Mouse (Mus musculus): ENCODE results near the gene Gipc3. TPM values are rescaled to one million over a fixed set of nuclear protein-coding genes. Genes with fewer than 3 reads are reported as not detected.

Gipc3 gene
- polyA plus RNA-seq, 1 experiment from 2014 or later, result not detected

DNA sequence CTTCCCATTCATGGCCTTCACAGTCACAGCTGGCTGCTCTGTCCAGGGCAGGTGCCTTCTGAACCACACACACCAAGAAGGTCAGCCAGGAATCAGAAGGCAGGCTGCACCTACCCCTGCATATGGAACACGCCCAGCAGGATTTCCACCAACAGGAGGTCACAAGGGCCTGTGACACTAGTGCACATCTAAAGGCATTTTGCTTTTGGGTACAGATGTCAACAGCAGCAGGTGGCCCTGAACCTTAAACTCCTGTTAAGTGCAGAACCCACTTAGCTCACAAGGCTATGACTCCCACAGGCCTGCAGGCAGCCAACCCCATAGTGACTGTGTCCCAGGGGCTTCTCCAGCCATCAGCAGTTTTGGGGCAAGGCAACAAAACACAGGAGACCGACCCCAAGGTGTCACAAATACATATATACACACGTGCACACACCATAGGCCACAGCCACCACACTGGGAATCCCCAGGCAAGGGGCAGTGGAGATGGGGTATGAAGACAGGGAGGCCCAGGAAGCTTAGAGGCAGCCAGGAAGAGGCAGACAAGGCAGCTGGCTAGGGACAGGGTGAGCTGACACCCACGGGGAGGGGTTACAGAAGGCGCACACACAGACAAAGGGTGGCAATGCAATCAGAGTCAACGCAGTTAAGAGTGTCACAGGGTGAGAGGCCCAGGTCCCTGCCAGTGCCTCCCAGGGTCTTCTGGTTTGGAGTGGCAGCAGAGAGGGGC is 23.6 kb upstream of the Gipc3 start:
- Histone ChIP-seq H3K36me3 (peaks cover 65% of the 10 kb centered on the region), H3K9ac (peak overlapping the region; percentile 62), H3K4me1 (peaks cover 56% of the 10 kb centered on the region), H3K4me2 (no peak overlapping the region), H3K9me3 (no peaks in the 10 kb centered on the region), H3K27ac (replicated peaks) (no peak overlapping the region; the same call in 1 of the 2 replicates), H3K27me3 (replicated peaks) (peaks cover 7% of the 10 kb centered on the region; the same call in 1 of the 2 replicates), H3K4me3 (no peak overlapping the region)
- WGBS, result 77% methylated on average over 6 of the region's 6 CpGs
- ATAC-seq (ENCODE audit: extremely low read depth, insufficient number of reproducible peaks, low FRiP score, low TSS enrichment), result no peak

- peak within 1 kb of the TSS; percentile 83 for H3K9ac ChIP-seq
- peak within 1 kb of the TSS; percentile 81 for H3K4me2 ChIP-seq
- no peak for ATAC-seq (ENCODE audit: extremely low read depth, insufficient number of reproducible peaks, low FRiP score, low TSS enrichment)
- peaks cover 64% of the 10 kb centered on the region for H3K4me1 ChIP-seq
- H3K4me3 ChIP-seq, result peak within 1 kb of the TSS; percentile 52
- peaks cover 7% of the 10 kb centered on the region; the same call in 1 of the 2 replicates for H3K27me3 ChIP-seq (replicated peaks)
- H3K27ac ChIP-seq (replicated peaks), result peak within 1 kb of the TSS; percentile 32; the same call in 1 of the 2 replicates
- H3K9me3 ChIP-seq, result no peaks in the 10 kb centered on the region
- 26% methylated on average over 12 of the region's 12 CpGs for WGBS
- H3K36me3 ChIP-seq, result peaks cover 65% of the 10 kb centered on the region
These were observed 22.8 kb upstream of the Gipc3 start, which contains the start of gene 4930404N11Rik for GRCm38 (mm10) chr10:81365672-81366476. TSS of gene 4930404N11Rik (minus strand) at chr10:81365816.

GRCm38 (mm10) chr10:81365073-81365472 is 22.0 kb upstream of the Gipc3 start:
- Histone ChIP-seq H3K9ac (peak overlapping the region; percentile 83), H3K4me3 (peak overlapping the region; percentile 52), H3K4me2 (peak overlapping the region; percentile 81), H3K9me3 (no peaks in the 10 kb centered on the region), H3K36me3 (peaks cover 58% of the 10 kb centered on the region), H3K27me3 (replicated peaks) (peaks cover 7% of the 10 kb centered on the region; the same call in 1 of the 2 replicates), H3K4me1 (peaks cover 72% of the 10 kb centered on the region), H3K27ac (replicated peaks) (peak overlapping the region; percentile 32; the same call in 1 of the 2 replicates)
- WGBS, result 35% methylated on average over 4 of the region's 4 CpGs
- ATAC-seq (ENCODE audit: extremely low read depth, insufficient number of reproducible peaks, low FRiP score, low TSS enrichment), result no peak

GRCm38 (mm10) chr10:81364666-81365065 is 21.6 kb upstream of the Gipc3 start:
- peaks cover 76% of the 10 kb centered on the region for H3K4me1 ChIP-seq
- peak overlapping the region; percentile 52 for H3K4me3 ChIP-seq
- H3K9ac ChIP-seq, result peak overlapping the region; percentile 83
- H3K27ac ChIP-seq (replicated peaks), result peak overlapping the region; percentile 32; the same call in 1 of the 2 replicates
- H3K36me3 ChIP-seq, result peaks cover 54% of the 10 kb centered on the region
- peaks cover 7% of the 10 kb centered on the region; the same call in 1 of the 2 replicates for H3K27me3 ChIP-seq (replicated peaks)
- H3K9me3 ChIP-seq, result no peaks in the 10 kb centered on the region
- H3K4me2 ChIP-seq, result peak overlapping the region; percentile 81
- WGBS, result 18% methylated on average over 28 of the region's 28 CpGs
- no peak for ATAC-seq (ENCODE audit: extremely low read depth, insufficient number of reproducible peaks, low FRiP score, low TSS enrichment)

- 5% methylated on average over 54 of the region's 54 CpGs for WGBS
- peak overlapping the region; percentile 81 for H3K4me2 ChIP-seq
- H3K36me3 ChIP-seq, result peaks cover 45% of the 10 kb centered on the region
- H3K9ac ChIP-seq, result peak overlapping the region; percentile 83
- peak overlapping the region; percentile 52 for H3K4me3 ChIP-seq
- H3K4me1 ChIP-seq, result peaks cover 86% of the 10 kb centered on the region
- no peaks in the 10 kb centered on the region for H3K9me3 ChIP-seq
- ATAC-seq (ENCODE audit: extremely low read depth, insufficient number of reproducible peaks, low FRiP score, low TSS enrichment), result peak; percentile 49; the same call in 1 of the 2 replicates
- peaks cover 7% of the 10 kb centered on the region; the same call in 1 of the 2 replicates for H3K27me3 ChIP-seq (replicated peaks)
- H3K27ac ChIP-seq (replicated peaks), result peak overlapping the region; percentile 96
These were observed 20.6 kb upstream of the Gipc3 start for GRCm38 (mm10) chr10:81363436-81364346.

DNA sequence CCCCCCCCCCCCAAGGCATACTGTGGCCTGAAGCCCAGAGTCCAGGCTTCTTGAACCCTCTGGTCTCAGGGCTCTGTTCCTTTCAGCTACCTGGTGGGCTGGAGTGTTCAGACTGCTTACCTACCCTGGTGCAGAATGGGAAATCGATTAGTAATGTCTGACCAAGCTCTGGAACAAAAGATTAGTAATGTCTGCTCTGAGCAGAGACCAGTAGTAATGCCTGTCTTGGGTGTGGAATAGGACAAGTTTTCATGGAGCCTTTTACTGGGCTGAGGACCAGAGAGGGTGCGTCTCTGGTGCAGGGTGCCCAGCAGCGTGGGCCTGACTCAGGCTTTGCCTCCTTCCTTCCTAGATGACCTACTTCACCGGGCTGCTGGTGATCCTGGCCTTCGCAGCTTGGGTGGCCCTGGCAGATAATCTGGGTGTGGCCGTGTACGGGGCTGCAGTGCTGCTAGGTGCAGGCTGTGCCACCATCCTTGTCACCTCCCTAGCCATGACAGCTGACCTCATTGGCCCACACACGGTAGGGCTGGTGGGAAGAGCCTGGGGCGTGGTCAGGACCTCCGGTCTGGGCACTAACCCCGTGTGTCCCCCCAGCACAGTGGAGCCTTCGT is 19.4 kb upstream of the Gipc3 start:
- ATAC-seq (ENCODE audit: extremely low read depth, insufficient number of reproducible peaks, low FRiP score, low TSS enrichment), result no peak
- Histone ChIP-seq H3K9ac (peak overlapping the region; percentile 83), H3K27ac (replicated peaks) (peak overlapping the region; percentile 96), H3K27me3 (replicated peaks) (peaks cover 7% of the 10 kb centered on the region; the same call in 1 of the 2 replicates), H3K36me3 (peaks cover 32% of the 10 kb centered on the region), H3K4me3 (peak overlapping the region; percentile 52; the same call in 1 of the 2 replicates), H3K9me3 (no peaks in the 10 kb centered on the region), H3K4me2 (peak overlapping the region; percentile 81), H3K4me1 (peaks cover 97% of the 10 kb centered on the region)
- WGBS, result 30% methylated on average over 12 of the region's 12 CpGs

DNA sequence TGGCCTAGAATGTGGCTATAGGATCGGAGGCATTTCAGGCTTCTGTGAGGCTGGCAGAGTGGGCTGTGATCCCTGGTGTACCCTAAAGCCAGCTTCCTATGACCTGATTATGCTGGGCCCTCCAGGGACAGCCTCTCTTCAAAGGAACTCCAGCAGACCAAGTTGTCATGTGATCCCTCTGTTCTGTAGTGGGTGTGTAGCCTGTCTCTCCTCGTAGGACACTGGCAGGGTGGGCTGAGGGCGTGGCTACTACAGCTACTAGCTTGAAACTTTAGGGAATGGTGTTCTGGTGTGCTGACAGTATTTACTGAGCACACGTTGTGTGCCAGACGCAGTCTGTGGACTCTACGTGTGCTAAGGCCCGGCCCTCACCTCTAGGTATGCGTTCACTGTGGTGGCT is 17.7 kb upstream of the Gipc3 start:
- Histone ChIP-seq H3K4me3 (no peak overlapping the region), H3K36me3 (peaks cover 18% of the 10 kb centered on the region), H3K4me2 (peak overlapping the region; percentile 21; the same call in 1 of the 2 replicates), H3K4me1 (peaks cover 89% of the 10 kb centered on the region), H3K27ac (replicated peaks) (peak overlapping the region; percentile 61), H3K27me3 (replicated peaks) (peaks cover 7% of the 10 kb centered on the region; the same call in 1 of the 2 replicates), H3K9me3 (no peaks in the 10 kb centered on the region), H3K9ac (peak overlapping the region; percentile 60)
- 66% methylated on average over 8 of the region's 8 CpGs for WGBS
- no peak for ATAC-seq (ENCODE audit: extremely low read depth, insufficient number of reproducible peaks, low FRiP score, low TSS enrichment)

DNA sequence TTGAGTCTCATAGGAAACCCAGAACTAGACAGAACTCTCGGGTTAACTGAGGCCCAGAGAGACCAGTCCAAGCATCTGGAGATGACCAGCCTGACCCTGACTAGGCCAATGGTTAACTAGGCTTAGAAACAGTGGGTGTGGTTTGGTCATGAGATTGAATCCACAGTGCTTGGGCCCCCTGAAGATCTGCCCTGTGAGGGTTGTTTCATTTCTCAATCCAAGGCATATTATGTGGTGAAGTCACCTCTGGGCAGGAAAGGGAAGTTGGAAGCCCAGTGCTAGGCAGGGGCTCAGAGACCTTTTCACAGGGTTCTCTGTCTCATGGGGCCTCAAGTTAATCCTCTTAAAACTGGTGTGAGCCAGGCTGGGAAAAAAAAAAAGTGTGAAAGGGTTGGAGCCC is 15.8 kb upstream of the Gipc3 start:
- Histone ChIP-seq H3K4me2 (peak overlapping the region; percentile 99), H3K27ac (replicated peaks) (peak overlapping the region; percentile 70), H3K4me3 (peak overlapping the region; percentile 92), H3K36me3 (peaks cover 18% of the 10 kb centered on the region), H3K9ac (peak overlapping the region; percentile 96), H3K9me3 (no peaks in the 10 kb centered on the region), H3K4me1 (peaks cover 70% of the 10 kb centered on the region), H3K27me3 (replicated peaks) (no peaks in the 10 kb centered on the region; the same call in 1 of the 2 replicates)
- ATAC-seq (ENCODE audit: extremely low read depth, insufficient number of reproducible peaks, low FRiP score, low TSS enrichment), result no peak
- 48% methylated on average over 1 of the region's 1 CpGs for WGBS

GRCm38 (mm10) chr10:81358209-81358608 is 15.1 kb upstream of the Gipc3 start:
- H3K4me1 ChIP-seq, result peaks cover 63% of the 10 kb centered on the region

More at GRCm38 (mm10) chr10:81358209-81358608, 15.1 kb upstream of the Gipc3 start:
- Histone ChIP-seq H3K4me2 (peak overlapping the region; percentile 99), H3K9me3 (no peaks in the 10 kb centered on the region), H3K9ac (peak overlapping the region; percentile 96), H3K27me3 (replicated peaks) (no peaks in the 10 kb centered on the region), H3K4me3 (peak overlapping the region; percentile 92), H3K27ac (replicated peaks) (peak overlapping the region; percentile 70), H3K36me3 (peaks cover 18% of the 10 kb centered on the region)
- 19% methylated on average over 4 of the region's 4 CpGs for WGBS
- ATAC-seq (ENCODE audit: extremely low read depth, insufficient number of reproducible peaks, low FRiP score, low TSS enrichment), result no peak

Data from heart, embryonic 13.5 days (tissue).